Mouse (Mus musculus) MEL (cell line): ENCODE data around the gene Tshz2. TPM values are rescaled to one million over a fixed set of nuclear protein-coding genes. Genes with fewer than 3 reads are reported as not detected.

Experiments used
- DNase-seq: peaks from one replicate; pipeline ENCODE4 v3.0.0; 2011; ENCODE audit warnings: low read depth, low spot score
- H3K27ac ChIP-seq: 2 replicates; pipeline ENCODE4 v1.5.1; 2012; ENCODE audit warnings: low read depth, mild to moderate bottlenecking, control low read depth, low read length, moderate library complexity; ENCODE audit not compliant: control insufficient read depth
- H3K27me3 ChIP-seq, 2 experiments: fragments of 150-350 bp in 1 of 2; sonication (generic) in 1 of 2; 2 replicates each; pipeline ENCODE4 v1.6.1; 2012; ENCODE audit warnings: low read length in 2 of 2, mild to moderate bottlenecking in 2 of 2, improper control_type of control experiment in 1 of 2, moderate library complexity in 1 of 2; ENCODE audit not compliant: insufficient read depth in 2 of 2, control insufficient read depth in 1 of 2
- H3K36me3 ChIP-seq, 2 experiments: 2 replicates each; pipeline ENCODE4 v1.6.1; 2012 to 2014; ENCODE audit warnings: low read length in 2 of 2, improper control_type of control experiment in 1 of 2, inconsistent platforms in 1 of 2, mild to moderate bottlenecking in 1 of 2; ENCODE audit not compliant: insufficient read depth in 2 of 2, control insufficient read depth in 1 of 2
- H3K4me1 ChIP-seq, 2 experiments: fragments of 150-350 bp in 1 of 2; sonication (generic) in 1 of 2; 2 replicates each; pipeline ENCODE4 v1.6.1; 2012; ENCODE audit warnings: low read length in 2 of 2, improper control_type of control experiment in 1 of 2, mild to moderate bottlenecking in 1 of 2; ENCODE audit not compliant: insufficient read depth in 2 of 2, control insufficient read depth in 1 of 2
- H3K4me3 ChIP-seq, 2 experiments: fragments of 150-350 bp in 1 of 2; sonication (generic) in 1 of 2; 2 replicates each; pipeline ENCODE4 v1.5.1; 2012; ENCODE audit warnings: low read depth in 2 of 2, low read length in 2 of 2, mild to moderate bottlenecking in 2 of 2, moderate library complexity in 2 of 2, control low read depth in 1 of 2, improper control_type of control experiment in 1 of 2; ENCODE audit not compliant: control insufficient read depth in 1 of 2, insufficient read depth in 1 of 2
- H3K79me2 ChIP-seq: 2 replicates; pipeline ENCODE4 v1.6.1; 2012; ENCODE audit warnings: mild to moderate bottlenecking, low read length, moderate library complexity; ENCODE audit not compliant: control insufficient read depth, poor library complexity, insufficient read depth
- H3K9ac ChIP-seq: 2 replicates; pipeline ENCODE4 v1.6.1; 2012; ENCODE audit warnings: low read depth, mild to moderate bottlenecking, control low read depth, low read length, moderate library complexity; ENCODE audit not compliant: control insufficient read depth, poor library complexity, severe bottlenecking
- H3K9me3 ChIP-seq: fragments of 150-350 bp; sonication (generic); replicated peaks from 2 replicates; pipeline ENCODE4 v1.6.1; 2012; ENCODE audit warnings: mild to moderate bottlenecking, low read length, improper control_type of control experiment, moderate library complexity; ENCODE audit not compliant: insufficient read depth
- CHD1 ChIP-seq: IDR thresholded peaks from 2 replicates; pipeline ENCODE4 v1.6.1; 2012; ENCODE audit warnings: low read depth, mild to moderate bottlenecking, inconsistent platforms, low read length, improper control_type of control experiment
- E2F4 ChIP-seq: IDR thresholded peaks from 2 replicates; pipeline ENCODE4 v1.6.1; 2011; ENCODE audit warnings: low read depth, low read length, improper control_type of control experiment, borderline replicate concordance
- EP300 ChIP-seq, 2 experiments: IDR thresholded peaks; 2 replicates each; pipeline ENCODE4 v1.6.1; 2011; ENCODE audit warnings: improper control_type of control experiment in 2 of 2, low read length in 2 of 2, low read depth in 1 of 2, mild to moderate bottlenecking in 1 of 2
- ETS1 ChIP-seq: IDR thresholded peaks from 2 replicates; pipeline ENCODE4 v1.6.1; 2012; ENCODE audit warnings: low read depth, mild to moderate bottlenecking, inconsistent platforms, low read length, improper control_type of control experiment, moderate library complexity
- GABPA ChIP-seq: IDR thresholded peaks from 2 replicates; pipeline ENCODE4 v1.6.1; 2012; ENCODE audit warnings: low read depth, mild to moderate bottlenecking, inconsistent platforms, low read length, improper control_type of control experiment, moderate library complexity
- GATA1 ChIP-seq: IDR thresholded peaks from 2 replicates; pipeline ENCODE4 v1.6.1; 2011; ENCODE audit warnings: low read depth, low read length, improper control_type of control experiment
- HCFC1 ChIP-seq: IDR thresholded peaks from 2 replicates; pipeline ENCODE4 v1.6.1; 2012; ENCODE audit warnings: low read depth, mild to moderate bottlenecking, inconsistent platforms, low read length, improper control_type of control experiment, moderate library complexity
- JUND ChIP-seq: IDR thresholded peaks from 2 replicates; pipeline ENCODE4 v1.6.1; 2011; ENCODE audit warnings: low read depth, mild to moderate bottlenecking, improper control_type of control experiment, low read length
- KAT2A ChIP-seq: conservative IDR thresholded peaks from 2 replicates; pipeline ENCODE4 v1.6.1; 2012; ENCODE audit warnings: low read depth, low read length, improper control_type of control experiment, inconsistent platforms
- MAFK ChIP-seq: IDR thresholded peaks from 2 replicates; pipeline ENCODE4 v1.6.1; 2011; ENCODE audit warnings: low read depth, mild to moderate bottlenecking, low read length, improper control_type of control experiment, borderline replicate concordance
- MAZ ChIP-seq: IDR thresholded peaks from 2 replicates; pipeline ENCODE4 v1.6.1; 2012; ENCODE audit warnings: low read depth, mild to moderate bottlenecking, inconsistent platforms, low read length, improper control_type of control experiment
- MXI1 ChIP-seq: IDR thresholded peaks from 2 replicates; pipeline ENCODE4 v1.6.1; 2011; ENCODE audit warnings: mild to moderate bottlenecking, low read depth, low read length, improper control_type of control experiment
- MYB ChIP-seq: IDR thresholded peaks from 2 replicates; pipeline ENCODE4 v1.6.1; 2011; ENCODE audit warnings: mild to moderate bottlenecking, low read depth, low read length, improper control_type of control experiment
- MYC ChIP-seq: IDR thresholded peaks from 2 replicates; pipeline ENCODE4 v1.6.1; 2011; ENCODE audit warnings: low read depth, mild to moderate bottlenecking, low read length, improper control_type of control experiment, moderate library complexity
- NELFE ChIP-seq: IDR thresholded peaks from 2 replicates; pipeline ENCODE4 v1.6.1; 2011; ENCODE audit warnings: low read depth, low read length, improper control_type of control experiment
- NRF1 ChIP-seq: IDR thresholded peaks from 2 replicates; pipeline ENCODE4 v1.6.1; 2014; ENCODE audit warnings: low read depth, mild to moderate bottlenecking, inconsistent platforms, low read length, improper control_type of control experiment, moderate library complexity; ENCODE audit not compliant: poor library complexity, insufficient read depth, severe bottlenecking
- POLR2A ChIP-seq, 2 experiments: IDR thresholded peaks; 2 replicates each; pipeline ENCODE4 v1.6.1; 2011 to 2012; ENCODE audit warnings: low read length in 2 of 2, mild to moderate bottlenecking in 2 of 2, control low read depth in 1 of 2, improper control_type of control experiment in 1 of 2, low read depth in 1 of 2, moderate library complexity in 1 of 2; ENCODE audit not compliant: control insufficient read depth in 1 of 2, insufficient read depth in 1 of 2, poor library complexity in 1 of 2
- RAD21 ChIP-seq: IDR thresholded peaks from 2 replicates; pipeline ENCODE4 v1.6.1; 2011; ENCODE audit warnings: mild to moderate bottlenecking, low read depth, low read length, improper control_type of control experiment
- RCOR1 ChIP-seq: IDR thresholded peaks from 2 replicates; pipeline ENCODE4 v1.6.1; 2012; ENCODE audit warnings: low read depth, mild to moderate bottlenecking, inconsistent platforms, low read length, improper control_type of control experiment
- SIN3A ChIP-seq: IDR thresholded peaks from 2 replicates; pipeline ENCODE4 v1.6.1; 2012; ENCODE audit warnings: low read length, improper control_type of control experiment, inconsistent platforms
- UBTF ChIP-seq: IDR thresholded peaks from 2 replicates; pipeline ENCODE4 v1.6.1; 2012; ENCODE audit warnings: low read depth, mild to moderate bottlenecking, inconsistent platforms, low read length, improper control_type of control experiment, moderate library complexity, borderline replicate concordance; ENCODE audit not compliant: insufficient read depth
- USF1 ChIP-seq: IDR thresholded peaks from 2 replicates; pipeline ENCODE4 v1.6.1; 2014; ENCODE audit warnings: low read depth, mild to moderate bottlenecking, inconsistent platforms, low read length, improper control_type of control experiment, moderate library complexity
- USF2 ChIP-seq, 2 experiments: IDR thresholded peaks; 2 replicates each; pipeline ENCODE4 v1.6.1; 2011 to 2012; ENCODE audit warnings: improper control_type of control experiment in 2 of 2, low read length in 2 of 2, borderline replicate concordance in 1 of 2, inconsistent platforms in 1 of 2, low read depth in 1 of 2, mild to moderate bottlenecking in 1 of 2; ENCODE audit not compliant: insufficient read depth in 1 of 2
- ZC3H11A ChIP-seq: IDR thresholded peaks from 2 replicates; pipeline ENCODE4 v1.6.1; 2012; ENCODE audit warnings: low read depth, mild to moderate bottlenecking, inconsistent platforms, low read length, improper control_type of control experiment
- ZMIZ1 ChIP-seq: IDR thresholded peaks from 2 replicates; pipeline ENCODE4 v1.6.1; 2012; ENCODE audit warnings: low read depth, mild to moderate bottlenecking, inconsistent platforms, low read length, improper control_type of control experiment, moderate library complexity
- ZNF384 ChIP-seq: IDR thresholded peaks from 2 replicates; pipeline ENCODE4 v1.6.1; 2012; ENCODE audit warnings: low read depth, mild to moderate bottlenecking, inconsistent platforms, low read length, improper control_type of control experiment
- polyA plus RNA-seq, 2 experiments: library from polyadenylated mRNA; stranded (reverse) in 1 of 2; unstranded in 1 of 2; fragments of >175 nt in 1 of 2; fragments of >200 nt in 1 of 2; gene quantifications; 2 replicates each; pipeline versions ENCODE4 v1.2.1 to v1.2.4; 2012; ENCODE audit warnings: low replicate concordance in 2 of 2, low read depth in 1 of 2; ENCODE audit not compliant: insufficient read length in 2 of 2, insufficient read depth in 1 of 2, missing spikeins in 1 of 2
- total RNA-seq: library from RNA; depleted of rRNA; stranded (reverse); fragments of 300-350 nt; gene quantifications from 2 replicates; pipeline ENCODE4 v1.2.3, GENCODE M21; 2012

Tshz2 gene
- total and polyA plus RNA-seq, 3 experiments, result not detected

DNA sequence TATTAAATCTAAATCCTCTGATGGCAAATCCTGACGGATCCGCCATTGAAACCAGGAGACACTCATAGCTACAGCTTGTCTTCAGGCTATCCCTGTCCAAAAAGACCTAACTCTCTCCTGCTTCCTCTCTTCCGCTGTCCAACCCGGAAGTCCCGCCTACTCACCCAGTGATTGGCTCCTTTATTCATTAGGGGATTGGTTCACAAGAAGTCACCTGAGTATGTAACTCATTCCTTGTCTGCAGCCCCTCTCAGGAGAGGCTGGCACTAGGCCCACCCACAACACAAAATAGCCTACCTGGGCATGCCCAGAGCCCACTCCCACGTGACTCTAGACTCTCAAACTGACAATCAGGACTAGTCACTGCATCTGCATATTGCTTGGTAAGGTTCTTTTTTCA, 337.7 kb downstream of the Tshz2 start:
- H3K36me3 ChIP-seq, result no peaks in the 10 kb centered on the region
- H3K9ac ChIP-seq, result no peak overlapping the region

DNA sequence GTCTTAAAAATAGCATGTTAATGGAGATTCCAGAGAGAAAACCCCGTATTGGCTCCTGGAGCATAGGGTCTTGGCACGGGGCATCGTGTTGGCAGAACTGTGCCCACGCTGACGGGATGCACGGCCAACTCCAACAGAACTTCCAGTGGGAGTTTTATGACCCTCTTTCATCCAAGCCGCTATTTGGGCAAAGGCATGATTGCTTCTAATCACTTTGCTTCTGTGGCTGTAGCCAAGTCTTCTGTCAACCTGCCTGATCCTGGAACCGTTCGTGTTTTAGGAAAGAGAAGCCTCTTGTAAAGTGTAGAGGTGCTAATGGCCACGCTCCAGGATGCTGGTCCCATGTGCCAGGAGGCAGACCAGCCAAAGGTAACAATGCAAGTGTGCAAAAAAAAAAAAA, 350.1 kb downstream of the Tshz2 start:
- no peaks in the 10 kb centered on the region for H3K4me1 ChIP-seq
- H3K36me3 ChIP-seq, result no peaks in the 10 kb centered on the region
- no peak for DNase-seq
- no peak for TF ChIP-seq NRF1
- TF ChIP-seq SIN3A, result no peak
- TF ChIP-seq MYB, result no peak
- TF ChIP-seq MXI1, result no peak
- no peak for TF ChIP-seq MYC
- TF ChIP-seq POLR2A (IDR thresholded peaks at IDR 0.05; ENCODE audit: control insufficient read depth in 1 of 2, insufficient read depth in 1 of 2, low read depth in 1 of 2, low read length in 2 of 2, poor library complexity in 1 of 2), result no peak
- no peak for TF ChIP-seq MAFK
- TF ChIP-seq JUND, result no peak
- TF ChIP-seq UBTF, result no peak
- no peak for TF ChIP-seq HCFC1
- no peak for TF ChIP-seq MAZ
- no peak for TF ChIP-seq EP300 (IDR thresholded peaks at IDR 0.05; ENCODE audit: low read depth in 1 of 2, low read length in 2 of 2)
- TF ChIP-seq GATA1, result no peak
- no peak for TF ChIP-seq ZNF384
- no peak for TF ChIP-seq RAD21
- no peak for TF ChIP-seq ZMIZ1
- TF ChIP-seq USF1, result no peak
- H3K9me3 ChIP-seq, result no peaks in the 10 kb centered on the region
- H3K79me2 ChIP-seq, result no peaks in the 10 kb centered on the region
- no peak overlapping the region for H3K4me3 ChIP-seq
- H3K27ac ChIP-seq, result no peak overlapping the region
- no peak overlapping the region for H3K9ac ChIP-seq
- H3K27me3 ChIP-seq, result no peaks in the 10 kb centered on the region

More for the DNA sequence above, 337.7 kb downstream of the Tshz2 start:
- H3K27ac ChIP-seq, result no peak overlapping the region
- H3K79me2 ChIP-seq, result no peaks in the 10 kb centered on the region
- DNase-seq, result no peak
- TF ChIP-seq UBTF (no peak), USF2 (IDR thresholded peaks at IDR 0.05; ENCODE audit: borderline replicate concordance in 1 of 2, insufficient read depth in 1 of 2, low read depth in 1 of 2, low read length in 2 of 2) (no peak), ZC3H11A (no peak), KAT2A (no peak), RCOR1 (no peak), GABPA (no peak), ZMIZ1 (no peak), ETS1 (no peak), NELFE (no peak), EP300 (IDR thresholded peaks at IDR 0.05; ENCODE audit: low read depth in 1 of 2, low read length in 2 of 2) (no peak), JUND (no peak), CHD1 (no peak), E2F4 (no peak)
- H3K9me3 ChIP-seq, result no peaks in the 10 kb centered on the region
- no peak overlapping the region for H3K4me3 ChIP-seq
- no peaks in the 10 kb centered on the region for H3K4me1 ChIP-seq
- H3K27me3 ChIP-seq, result no peaks in the 10 kb centered on the region
